Mouse (Mus musculus) heart, embryonic 12.5 days (tissue): Measurements from ENCODE around the gene Reg3b. TPM values are rescaled to one million over a fixed set of nuclear protein-coding genes. Genes with fewer than 3 reads are reported as not detected.
"Not testable (repeated sequence)": the region's sequence is repeated elsewhere in the genome, so short reads cannot be mapped to it uniquely, and the experiment has no call there.

Experiments
- ATAC-seq: fragments of 200-750 bp; cut with Nextera tagmentation; 2 replicates; pipeline ENCODE4 v1.8.0; 2017; ENCODE audit warnings: moderate TSS enrichment, moderate library complexity; ENCODE audit not compliant: insufficient number of reproducible peaks, low FRiP score
- H3K27ac ChIP-seq: fragments of 300-500 bp; sonication (generic); 2 replicates; pipeline ENCODE4 v1.5.1; 2016; ENCODE audit warnings: mild to moderate bottlenecking, moderate library complexity; ENCODE audit not compliant: poor library complexity, severe bottlenecking
- H3K27me3 ChIP-seq: fragments of 300-500 bp; sonication (generic); replicated peaks from 2 replicates; pipeline ENCODE4 v1.6.1; 2016; ENCODE audit warnings: mild to moderate bottlenecking, moderate library complexity
- H3K36me3 ChIP-seq: fragments of 300-500 bp; sonication (generic); 2 replicates; pipeline ENCODE4 v1.6.1; 2016; ENCODE audit warnings: mild to moderate bottlenecking, moderate library complexity
- H3K4me1 ChIP-seq: fragments of 300-500 bp; sonication (generic); replicated peaks from 2 replicates; pipeline ENCODE4 v1.6.1; 2016; ENCODE audit warnings: mild to moderate bottlenecking
- H3K4me2 ChIP-seq: fragments of 300-500 bp; sonication (generic); 2 replicates; pipeline ENCODE4 v1.6.1; 2016; ENCODE audit warnings: mild to moderate bottlenecking, moderate library complexity
- H3K4me3 ChIP-seq: fragments of 300-500 bp; sonication (generic); 2 replicates; pipeline ENCODE4 v1.5.1; 2016; ENCODE audit warnings: mild to moderate bottlenecking
- H3K9ac ChIP-seq: fragments of 300-500 bp; sonication (generic); 2 replicates; pipeline ENCODE4 v1.6.1; 2016; ENCODE audit warnings: mild to moderate bottlenecking, moderate library complexity
- H3K9me3 ChIP-seq: fragments of 300-500 bp; sonication (generic); replicated peaks from 2 replicates; pipeline ENCODE4 v1.6.1; 2016; ENCODE audit warnings: mild to moderate bottlenecking, moderate library complexity
- WGBS: fragments of 180-500 bp; shearing (Covaris S2); methylation state at CpG from one replicate; pipeline ENCODE4 v1.1.7; 2016; 5-methylcytosine and 5-hydroxymethylcytosine counted together
- polyA plus RNA-seq: library from polyadenylated mRNA; unstranded; fragments of >200 nt; fragmentation: Nextera tagmentation; extraction: Ambion mirVana; gene quantifications from 2 replicates; pipeline ENCODE4 v1.2.1, GENCODE M21; 2016

The Reg3b gene
- not detected in 2 replicates for polyA plus RNA-seq

GRCm38 (mm10) chr6:78370357-78370756, at the start of gene Reg3b:
Gene Reg3b (plus strand): TSS chr6:78370657.
- no peak within 1 kb of the TSS for H3K4me2 ChIP-seq
- H3K4me3 ChIP-seq, result no peak within 1 kb of the TSS
- H3K27ac ChIP-seq, result no peak within 1 kb of the TSS
- H3K9me3 ChIP-seq, result 0 out of 2 replicates have a peak, but pooled peaks cover 3% of the 10 kb centered on the region
- ATAC-seq, result no peak
- no peaks in the 10 kb centered on the region for H3K27me3 ChIP-seq
- H3K9ac ChIP-seq, result no peak within 1 kb of the TSS
- H3K36me3 ChIP-seq, result no peaks in the 10 kb centered on the region
- H3K4me1 ChIP-seq, result no peaks in the 10 kb centered on the region
- WGBS, result 75% methylated on average over 2 of the region's 2 CpGs

DNA sequence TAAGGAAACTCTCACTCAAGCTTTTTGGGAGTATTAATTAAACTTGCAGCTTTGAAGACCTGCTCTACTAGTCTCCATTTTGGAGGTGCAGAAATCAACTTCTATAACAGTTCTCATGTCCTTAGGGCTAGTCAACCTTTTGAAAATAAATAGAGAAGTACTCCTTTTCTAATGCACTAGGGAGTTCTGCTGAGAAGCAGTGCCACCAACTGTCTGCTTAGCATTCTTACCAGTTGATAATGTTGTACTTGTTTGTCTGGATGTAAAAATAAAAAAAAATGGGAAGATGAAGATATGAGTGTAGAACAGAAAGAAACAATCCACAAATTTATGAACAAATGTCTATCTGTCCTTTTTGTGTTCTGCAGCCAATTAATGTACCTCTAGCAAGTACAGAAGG, 42.7 kb upstream of the Reg3b start:
- no peak overlapping the region for H3K4me3 ChIP-seq
- H3K9me3 ChIP-seq, result no peaks in the 10 kb centered on the region
- H3K36me3 ChIP-seq, result no peaks in the 10 kb centered on the region
- no peak overlapping the region for H3K9ac ChIP-seq
- no peak overlapping the region for H3K4me2 ChIP-seq
- no peaks in the 10 kb centered on the region for H3K4me1 ChIP-seq
- ATAC-seq, result no peak
- no peaks in the 10 kb centered on the region for H3K27me3 ChIP-seq
- H3K27ac ChIP-seq, result no peak overlapping the region

- Histone ChIP-seq H3K9ac (no peak overlapping the region), H3K36me3 (no peaks in the 10 kb centered on the region), H3K4me2 (no peak overlapping the region), H3K9me3 (no peaks in the 10 kb centered on the region), H3K27ac (no peak overlapping the region), H3K4me1 (no peaks in the 10 kb centered on the region), H3K4me3 (no peak overlapping the region), H3K27me3 (no peaks in the 10 kb centered on the region)
- WGBS, result 64% methylated on average over 2 of the region's 2 CpGs
- no peak for ATAC-seq
Observed at GRCm38 (mm10) chr6:78329166-78329565, 41.3 kb upstream of the Reg3b start.

DNA sequence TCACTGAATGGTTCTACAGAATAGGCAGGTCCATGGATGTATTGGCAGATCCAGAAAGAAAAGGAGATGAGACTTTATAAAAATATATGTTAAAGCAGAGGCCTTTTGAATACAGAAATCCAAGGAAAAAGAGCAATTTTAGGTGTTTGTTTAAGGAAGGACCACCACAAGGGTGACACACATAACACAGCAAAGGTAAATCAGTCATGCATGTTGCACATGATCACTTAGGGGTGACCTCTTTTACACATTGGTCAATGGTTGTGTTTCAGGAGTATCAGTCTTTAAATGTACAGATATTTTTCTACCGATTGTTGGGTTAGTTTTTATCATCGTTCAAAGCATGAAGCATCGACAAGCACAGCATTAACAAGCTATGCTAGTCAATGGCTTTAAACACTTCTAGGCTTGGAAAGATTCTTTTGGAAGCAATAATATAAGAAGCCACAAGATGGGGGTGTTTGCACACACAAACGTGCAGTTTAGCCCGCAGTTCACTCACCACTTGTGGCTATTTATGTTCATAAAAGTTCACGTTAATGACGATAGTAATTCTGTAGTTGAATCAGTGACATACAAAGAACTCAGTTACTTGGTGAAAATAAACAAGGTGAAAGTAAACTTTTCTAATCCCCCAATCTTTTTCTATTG, 38.4 kb upstream of the Reg3b start:
- no peaks in the 10 kb centered on the region for H3K27me3 ChIP-seq
- H3K9ac ChIP-seq, result no peak overlapping the region
- H3K4me3 ChIP-seq, result no peak overlapping the region
- H3K4me1 ChIP-seq, result no peaks in the 10 kb centered on the region
- 31% methylated on average over 7 of the region's 7 CpGs for WGBS
- ATAC-seq, result no peak
- no peak overlapping the region for H3K27ac ChIP-seq
- H3K36me3 ChIP-seq, result no peaks in the 10 kb centered on the region
- no peak overlapping the region for H3K4me2 ChIP-seq
- H3K9me3 ChIP-seq, result no peaks in the 10 kb centered on the region

DNA sequence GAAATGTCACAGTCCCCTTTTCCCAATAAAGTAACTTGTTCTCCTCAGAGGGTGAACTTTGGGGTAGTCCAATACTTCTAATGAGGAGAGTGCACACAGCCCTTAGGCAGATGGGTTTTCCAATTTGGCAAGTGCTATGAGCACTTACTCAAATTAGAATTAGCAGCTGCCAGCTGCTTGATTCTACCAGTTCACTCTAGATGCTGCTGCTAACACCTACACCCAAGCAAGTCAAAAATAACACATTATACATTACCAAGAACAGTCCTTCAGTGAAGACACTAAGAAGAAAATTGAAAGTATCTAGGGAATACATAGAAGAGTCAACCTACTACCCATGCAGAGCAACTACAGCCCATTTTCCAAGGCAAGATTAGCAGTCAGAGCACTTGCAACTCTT, 30.2 kb upstream of the Reg3b start:
- no peak overlapping the region for H3K4me3 ChIP-seq
- no peaks in the 10 kb centered on the region for H3K36me3 ChIP-seq
- H3K27ac ChIP-seq, result no peak overlapping the region
- H3K9ac ChIP-seq, result no peak overlapping the region
- ATAC-seq, result no peak
- no peaks in the 10 kb centered on the region for H3K27me3 ChIP-seq
- H3K4me1 ChIP-seq, result no peaks in the 10 kb centered on the region
- H3K9me3 ChIP-seq, result no peaks in the 10 kb centered on the region
- no peak overlapping the region for H3K4me2 ChIP-seq

GRCm38 (mm10) chr6:78341689-78342088, 28.8 kb upstream of the Reg3b start:
- H3K9me3 ChIP-seq, result no peaks in the 10 kb centered on the region
- no peak overlapping the region for H3K4me2 ChIP-seq
- no peak for ATAC-seq
- 72% methylated on average over 2 of the region's 2 CpGs for WGBS
- H3K9ac ChIP-seq, result no peak overlapping the region
- no peaks in the 10 kb centered on the region for H3K36me3 ChIP-seq
- H3K27me3 ChIP-seq, result no peaks in the 10 kb centered on the region
- H3K4me1 ChIP-seq, result no peaks in the 10 kb centered on the region
- H3K27ac ChIP-seq, result no peak overlapping the region
- no peak overlapping the region for H3K4me3 ChIP-seq

DNA sequence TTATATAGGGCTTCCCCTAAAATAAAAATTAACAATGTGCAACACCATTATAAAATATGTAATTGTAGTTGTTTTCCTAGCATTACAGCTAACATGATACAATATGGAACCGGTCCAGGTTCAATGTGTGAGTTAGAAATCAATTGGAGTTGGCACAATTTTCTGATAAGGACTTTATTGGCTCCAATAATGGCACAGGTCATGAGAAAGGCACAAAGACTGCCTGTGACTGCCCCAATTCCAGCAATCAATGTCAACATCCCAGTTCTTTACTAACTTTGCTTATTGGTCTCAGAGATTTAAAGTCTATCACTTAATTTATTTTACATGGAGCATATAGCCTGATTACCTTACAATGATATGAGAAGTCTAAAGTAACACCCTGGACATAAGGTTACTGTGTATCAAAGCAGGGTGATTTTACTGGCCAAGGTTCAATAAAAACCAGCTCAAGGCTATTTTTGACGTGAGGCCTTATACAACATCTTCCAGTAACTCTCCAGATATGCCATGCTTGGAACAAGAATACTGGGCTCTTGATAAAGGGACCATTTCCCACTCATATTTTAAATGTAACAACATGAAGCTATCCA, 8.4 kb upstream of the Reg3b start:
- no peaks in the 10 kb centered on the region for H3K9me3 ChIP-seq
- no peak overlapping the region for H3K4me3 ChIP-seq
- no peak for ATAC-seq
- no peaks in the 10 kb centered on the region for H3K36me3 ChIP-seq
- H3K27me3 ChIP-seq, result no peaks in the 10 kb centered on the region
- H3K9ac ChIP-seq, result no peak overlapping the region
- H3K4me1 ChIP-seq, result no peaks in the 10 kb centered on the region
- no peak overlapping the region for H3K4me2 ChIP-seq
- 52% methylated on average over 2 of the region's 2 CpGs for WGBS
- no peak overlapping the region for H3K27ac ChIP-seq

- WGBS, result 69% methylated on average over 2 of the region's 2 CpGs
- no peak for ATAC-seq
Observed at GRCm38 (mm10) chr6:78378765-78379164, 8.3 kb downstream of the Reg3b start, which contains the start of gene Reg3d. Gene Reg3d (minus strand): TSS chr6:78378865.

GRCm38 (mm10) chr6:78380409-78380808, 10.0 kb downstream of the Reg3b start, which contains the start of gene Reg3a:
Gene Reg3a (plus strand): TSS chr6:78380709.
- H3K9me3 ChIP-seq, result no peaks in the 10 kb centered on the region
- no peak for ATAC-seq
- no peaks in the 10 kb centered on the region for H3K4me1 ChIP-seq
- H3K9ac ChIP-seq, result no peak within 1 kb of the TSS
- no peaks in the 10 kb centered on the region for H3K27me3 ChIP-seq
- H3K4me3 ChIP-seq, result no peak within 1 kb of the TSS
- no peaks in the 10 kb centered on the region for H3K36me3 ChIP-seq
- no peak within 1 kb of the TSS for H3K27ac ChIP-seq
- no peak within 1 kb of the TSS for H3K4me2 ChIP-seq

More at GRCm38 (mm10) chr6:78378765-78379164, 8.3 kb downstream of the Reg3b start, which contains the start of gene Reg3d:
- Histone ChIP-seq H3K36me3 (no peaks in the 10 kb centered on the region), H3K4me2 (no peak within 1 kb of the TSS), H3K27ac (no peak within 1 kb of the TSS), H3K9ac (no peak within 1 kb of the TSS), H3K4me3 (no peak within 1 kb of the TSS), H3K9me3 (no peaks in the 10 kb centered on the region), H3K4me1 (no peaks in the 10 kb centered on the region), H3K27me3 (no peaks in the 10 kb centered on the region)

GRCm38 (mm10) chr6:78385609-78386008, 15.2 kb downstream of the Reg3b start:
- Histone ChIP-seq H3K9ac (no peak overlapping the region), H3K4me1 (no peaks in the 10 kb centered on the region), H3K4me3 (no peak overlapping the region), H3K27me3 (no peaks in the 10 kb centered on the region), H3K36me3 (no peaks in the 10 kb centered on the region), H3K9me3 (no peaks in the 10 kb centered on the region), H3K4me2 (no peak overlapping the region), H3K27ac (no peak overlapping the region)
- 76% methylated on average over 3 of the region's 3 CpGs for WGBS
- no peak for ATAC-seq

DNA sequence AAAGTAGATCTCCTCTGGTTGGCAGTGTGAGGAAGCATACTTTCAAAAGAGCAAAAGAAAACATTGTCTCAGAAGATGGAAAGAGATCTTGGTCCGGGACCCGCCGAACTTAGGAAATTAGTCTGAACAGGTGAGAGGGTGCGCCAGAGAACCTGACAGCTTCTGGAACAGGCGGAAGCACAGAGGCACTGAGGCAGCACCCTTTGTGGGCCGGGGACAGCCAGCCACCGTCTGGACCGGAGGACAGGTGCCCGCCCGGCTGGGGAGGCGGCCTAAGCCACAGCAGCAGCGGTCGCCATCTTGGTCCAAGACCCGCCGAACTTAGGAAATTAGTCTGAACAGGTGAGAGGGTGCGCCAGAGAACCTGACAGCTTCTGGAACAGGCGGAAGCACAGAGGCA, 24.9 kb downstream of the Reg3b start, which contains the start of gene Reg2:
Gene Reg2 (plus strand): TSS at position 301 of the 400 bp plus-strand sequence.
- H3K9ac ChIP-seq, H3K27ac ChIP-seq, H3K4me3 ChIP-seq, H3K4me1 ChIP-seq, H3K36me3 ChIP-seq, ATAC-seq, H3K4me2 ChIP-seq, H3K9me3 ChIP-seq, H3K27me3 ChIP-seq: not testable (repeated sequence)
- WGBS, result 92% methylated on average over 5 of the region's 17 CpGs

DNA sequence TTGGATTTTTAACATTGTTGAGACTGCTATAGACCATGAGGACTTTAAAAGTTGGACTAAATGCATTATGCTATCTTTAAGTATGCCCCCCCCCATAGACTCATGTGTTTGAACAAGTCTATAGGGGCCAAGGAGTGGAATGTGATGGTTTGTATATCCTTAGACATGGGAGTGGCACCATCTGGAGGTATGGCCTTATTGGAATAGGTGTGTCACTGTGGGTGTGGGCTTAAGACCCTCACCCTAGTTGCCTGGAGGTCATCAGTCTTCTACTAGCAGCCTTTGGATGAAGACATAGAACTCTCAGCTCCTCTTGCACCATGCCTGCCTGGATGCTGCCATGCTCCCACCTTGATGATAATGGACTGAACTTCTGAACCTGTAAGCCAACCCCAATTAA, 52.0 kb downstream of the Reg3b start, which contains the start of gene Reg1:
Gene Reg1 (plus strand): TSS at position 301 of the 400 bp plus-strand sequence.
- H3K4me2 ChIP-seq, H3K36me3 ChIP-seq, ATAC-seq, H3K27me3 ChIP-seq, H3K9ac ChIP-seq, H3K27ac ChIP-seq, H3K4me1 ChIP-seq, H3K4me3 ChIP-seq, H3K9me3 ChIP-seq: not testable (repeated sequence)
